Mouse (Mus musculus) layer of hippocampus, adult 9-11 months (tissue): ENCODE data around the gene Fis1.
A peak's percentile ranks its signal among the peaks of the same experiment; 100 is the strongest.
"Not testable (repeated sequence)": the region's sequence is repeated elsewhere in the genome, so short reads cannot be mapped to it uniquely, and the experiment has no call there.

ENCODE experiments used
- DNase-seq: peaks from one replicate; pipeline ENCODE4 v3.0.0; 2022

The Fis1 gene

GRCm38 (mm10) chr5:136953015-136953414 is at the start of gene Fis1:
Fis1 (plus strand) TSS chr5:136953275.
- peak; percentile 97 for DNase-seq

GRCm38 (mm10) chr5:136904621-136905020 is 48.5 kb upstream of the Fis1 start:
- DNase-seq: no peak

- no peak for DNase-seq
Measured at GRCm38 (mm10) chr5:136905630-136906029, 47.4 kb upstream of the Fis1 start.

- no peak for DNase-seq
Measured at GRCm38 (mm10) chr5:136907587-136907986, 45.5 kb upstream of the Fis1 start.

GRCm38 (mm10) chr5:136907991-136908857 is 44.9 kb upstream of the Fis1 start, which contains the start of gene Ift22:
Ift22 (plus strand) TSS chr5:136908150.
- peak; percentile 93 for DNase-seq

- no peak for DNase-seq
Measured at GRCm38 (mm10) chr5:136914183-136914582, 38.9 kb upstream of the Fis1 start.

GRCm38 (mm10) chr5:136917613-136918242 is 35.3 kb upstream of the Fis1 start:
- DNase-seq: no peak

- peak; percentile 83 for DNase-seq
Measured at GRCm38 (mm10) chr5:136918655-136919472, 34.2 kb upstream of the Fis1 start.

- DNase-seq: no peak
Measured at GRCm38 (mm10) chr5:136919546-136920301, 33.4 kb upstream of the Fis1 start.

- DNase-seq: no peak
Measured at GRCm38 (mm10) chr5:136922830-136923229, 30.2 kb upstream of the Fis1 start.

GRCm38 (mm10) chr5:136923751-136924478 is 29.2 kb upstream of the Fis1 start:
- DNase-seq: no peak

- DNase-seq: peak; percentile 68
Measured at GRCm38 (mm10) chr5:136929073-136929472, 24.0 kb upstream of the Fis1 start.

- no peak for DNase-seq
Measured at GRCm38 (mm10) chr5:136931896-136932295, 21.2 kb upstream of the Fis1 start.

- no peak for DNase-seq
Measured at GRCm38 (mm10) chr5:136932956-136933355, 20.1 kb upstream of the Fis1 start.

- DNase-seq: no peak
Measured at GRCm38 (mm10) chr5:136933930-136934329, 19.1 kb upstream of the Fis1 start.

- no peak for DNase-seq
Measured at GRCm38 (mm10) chr5:136935905-136936695, 17.0 kb upstream of the Fis1 start.

- DNase-seq: no peak
Measured at GRCm38 (mm10) chr5:136936750-136937149, 16.3 kb upstream of the Fis1 start.

GRCm38 (mm10) chr5:136937621-136938020 is 15.5 kb upstream of the Fis1 start:
- DNase-seq: no peak

- DNase-seq: no peak
Measured at GRCm38 (mm10) chr5:136939284-136939683, 13.8 kb upstream of the Fis1 start.

GRCm38 (mm10) chr5:136940029-136940428 is 13.0 kb upstream of the Fis1 start:
- not testable (repeated sequence) for DNase-seq
